Mouse (Mus musculus): ENCODE measurements around the gene Zfp239.

Gene Zfp239

DNA sequence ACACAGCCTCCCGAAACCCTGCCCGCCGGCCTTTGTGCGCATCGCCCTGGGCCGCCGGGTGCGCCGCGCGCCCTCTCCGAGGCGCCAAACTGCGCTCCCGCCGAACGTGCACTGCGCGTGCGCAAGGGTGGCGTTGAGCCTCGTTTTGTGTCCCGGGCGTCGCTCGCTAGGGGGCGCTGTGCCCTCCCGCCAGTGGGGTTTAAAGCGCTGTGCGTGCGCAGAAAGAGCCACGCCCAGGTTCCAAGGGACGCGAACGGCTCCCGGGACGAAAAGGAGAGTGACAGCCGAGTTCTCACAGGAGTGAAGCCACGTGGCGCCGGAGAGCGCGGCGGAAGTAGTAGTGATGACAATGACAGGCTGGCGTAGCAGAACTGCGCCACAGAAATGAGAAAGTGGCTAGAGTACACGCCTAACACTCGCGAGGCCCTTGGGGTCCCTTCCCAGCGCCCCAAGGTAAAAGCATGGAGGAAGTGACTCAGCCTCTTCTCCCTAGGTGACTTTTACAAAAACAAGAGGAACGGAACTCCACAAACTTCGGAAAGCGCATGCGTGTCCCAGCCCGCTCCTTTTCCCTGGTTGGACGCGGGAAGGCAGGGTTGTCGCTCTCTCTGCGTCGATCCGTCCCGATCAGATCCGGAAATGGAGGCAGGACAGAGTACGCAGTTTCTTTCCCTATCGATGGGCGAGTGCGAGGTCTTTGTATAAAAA, 17.7 kb downstream of the Zfp239 start:
- DNase-seq (ENCODE audit: low spot score): peak; percentile 99

DNA sequence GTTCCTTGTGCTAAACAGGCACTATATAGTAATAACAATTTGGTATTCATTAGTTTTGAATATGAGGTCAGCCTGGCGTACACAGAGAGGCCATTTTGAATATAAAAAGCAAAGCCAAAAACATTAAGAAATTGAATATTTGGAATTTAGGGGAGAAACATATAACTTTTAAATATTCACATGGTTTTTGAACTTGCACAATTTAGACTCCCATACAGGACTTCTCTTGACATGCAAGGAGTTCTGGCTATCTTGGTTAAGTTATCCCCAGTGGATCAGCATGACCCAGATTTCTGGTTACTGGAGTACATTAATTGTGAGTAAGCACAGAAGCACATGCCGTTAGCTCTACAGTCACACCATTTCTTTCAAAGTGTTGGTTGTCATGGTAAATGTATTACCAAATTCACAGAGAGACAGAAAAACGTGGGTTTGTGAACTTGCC, 18.5 kb downstream of the Zfp239 start:
- no peak for DNase-seq (ENCODE audit: low spot score)

DNA sequence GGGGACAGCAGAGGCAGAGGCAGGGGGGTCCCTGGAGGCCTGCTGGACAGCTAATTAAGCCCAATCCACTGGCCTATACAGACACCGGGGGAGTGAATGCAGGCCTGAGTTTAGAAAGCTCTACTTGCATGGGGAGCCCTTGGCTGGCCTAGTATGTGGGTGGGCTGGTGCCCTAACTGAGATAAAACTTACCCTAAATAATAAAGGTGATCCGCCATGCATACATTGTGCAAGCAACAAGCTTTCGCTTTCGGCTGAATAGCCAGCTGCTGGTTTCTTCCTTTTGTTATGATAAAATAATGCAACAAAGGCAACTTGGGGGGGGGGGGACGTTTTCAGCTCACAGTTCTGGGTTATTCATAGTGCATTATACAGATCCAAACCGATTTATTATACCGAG, 19.3 kb downstream of the Zfp239 start:
- no peak for DNase-seq (ENCODE audit: low spot score)

DNA sequence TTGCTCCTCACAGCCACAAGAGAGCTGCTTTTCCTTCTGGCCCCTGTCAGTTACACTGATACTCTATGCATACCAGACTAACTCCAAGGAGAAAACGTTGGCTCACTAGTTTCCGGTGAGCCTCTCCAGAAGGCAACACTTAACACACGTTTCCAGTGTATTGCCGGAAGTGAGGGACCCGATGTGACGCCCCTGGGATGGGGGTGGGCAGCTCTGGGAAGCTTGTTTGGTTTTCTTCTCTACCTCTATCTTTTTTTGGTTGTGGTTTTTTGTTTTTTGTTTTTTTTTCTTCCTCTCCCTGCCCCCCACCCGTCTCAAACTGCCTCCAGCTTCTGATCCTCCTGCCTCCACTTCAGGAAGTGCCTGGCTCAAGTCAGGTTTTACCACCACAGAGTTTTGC, 20.1 kb downstream of the Zfp239 start:
- no peak for DNase-seq (ENCODE audit: low spot score)

DNA sequence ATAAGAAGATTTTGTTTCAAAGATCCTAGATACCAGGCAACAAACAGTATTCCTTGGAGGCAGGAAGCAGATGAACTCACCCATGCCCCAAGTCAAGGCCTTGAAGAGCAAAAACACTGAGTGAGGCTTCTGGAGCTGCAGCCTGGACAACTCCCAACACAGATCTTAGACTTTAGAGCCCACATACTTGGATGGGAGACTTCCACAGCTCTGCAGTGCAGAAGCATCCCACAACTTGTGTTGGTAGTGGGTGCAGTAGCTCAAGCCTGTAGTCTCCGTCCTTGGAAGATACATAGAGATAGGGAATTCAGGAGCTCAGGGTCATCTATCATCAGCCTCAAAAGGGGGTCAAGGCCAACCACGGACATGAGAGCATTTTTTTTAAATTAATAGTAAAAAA, 24.0 kb downstream of the Zfp239 start:
- DNase-seq (ENCODE audit: low spot score): no peak

DNA sequence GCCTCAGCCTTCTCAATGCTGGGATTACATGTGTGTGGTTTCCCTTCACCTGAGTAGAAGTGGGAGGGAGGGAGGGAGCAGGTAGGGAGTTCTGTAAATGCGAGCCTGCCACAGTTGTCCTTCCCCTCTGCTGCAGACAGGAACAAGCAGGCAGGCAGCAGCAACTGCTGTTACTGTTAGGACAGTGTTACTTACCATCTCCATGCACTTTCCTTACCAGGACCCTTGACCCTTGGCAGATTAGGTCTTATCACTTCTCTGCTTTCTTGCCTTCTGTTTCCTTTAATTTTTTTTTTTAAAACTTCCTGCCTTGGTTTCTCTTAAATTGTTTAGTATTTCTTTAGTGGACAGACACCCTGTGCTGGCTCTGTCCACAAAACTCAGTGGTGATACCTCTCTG, 26.1 kb downstream of the Zfp239 start:
- no peak for DNase-seq (ENCODE audit: low spot score)

DNA sequence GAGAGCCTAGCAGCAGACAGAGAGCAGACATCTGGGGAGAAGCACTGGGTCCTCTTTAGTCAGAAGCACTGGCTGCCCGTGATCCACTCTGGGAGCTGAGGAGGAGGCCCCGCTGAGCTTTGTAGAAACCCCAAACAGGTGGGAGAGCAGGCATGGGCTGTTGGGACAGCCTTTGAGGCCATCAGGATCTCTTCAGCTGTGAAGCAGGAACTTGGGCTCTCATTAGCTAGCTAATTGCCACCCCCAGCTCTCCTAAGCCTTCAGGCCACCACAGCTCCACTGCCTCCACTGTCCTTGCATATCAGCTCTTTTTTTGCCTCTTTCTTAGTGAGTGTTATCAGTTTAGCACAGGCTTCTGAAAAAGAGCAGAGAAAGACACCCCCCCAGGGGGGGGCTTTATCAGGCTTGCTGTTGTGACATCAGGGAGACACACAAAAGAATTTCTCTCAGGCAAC, 26.8 kb downstream of the Zfp239 start:
- no peak for DNase-seq (ENCODE audit: low spot score)

DNA sequence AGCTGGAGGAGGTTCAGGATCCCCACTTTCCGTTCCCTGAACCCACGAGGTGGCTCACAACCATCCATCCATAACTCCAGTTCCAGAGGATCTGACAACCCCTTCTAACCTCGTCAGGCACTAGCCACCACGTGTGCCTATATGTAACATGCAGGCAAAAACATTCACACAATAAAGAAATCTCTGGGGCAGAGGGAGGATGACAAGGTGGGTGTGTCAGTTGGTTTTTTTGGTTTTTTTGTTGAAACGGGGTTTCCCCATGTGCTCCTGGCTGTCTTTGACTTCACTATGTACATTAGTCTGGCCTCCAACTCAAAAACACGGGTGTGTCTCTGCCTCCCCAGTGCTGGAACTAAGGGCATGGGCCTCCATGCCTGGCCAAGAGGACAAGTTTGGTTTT, 28.4 kb downstream of the Zfp239 start:
- DNase-seq (ENCODE audit: low spot score): no peak

DNA sequence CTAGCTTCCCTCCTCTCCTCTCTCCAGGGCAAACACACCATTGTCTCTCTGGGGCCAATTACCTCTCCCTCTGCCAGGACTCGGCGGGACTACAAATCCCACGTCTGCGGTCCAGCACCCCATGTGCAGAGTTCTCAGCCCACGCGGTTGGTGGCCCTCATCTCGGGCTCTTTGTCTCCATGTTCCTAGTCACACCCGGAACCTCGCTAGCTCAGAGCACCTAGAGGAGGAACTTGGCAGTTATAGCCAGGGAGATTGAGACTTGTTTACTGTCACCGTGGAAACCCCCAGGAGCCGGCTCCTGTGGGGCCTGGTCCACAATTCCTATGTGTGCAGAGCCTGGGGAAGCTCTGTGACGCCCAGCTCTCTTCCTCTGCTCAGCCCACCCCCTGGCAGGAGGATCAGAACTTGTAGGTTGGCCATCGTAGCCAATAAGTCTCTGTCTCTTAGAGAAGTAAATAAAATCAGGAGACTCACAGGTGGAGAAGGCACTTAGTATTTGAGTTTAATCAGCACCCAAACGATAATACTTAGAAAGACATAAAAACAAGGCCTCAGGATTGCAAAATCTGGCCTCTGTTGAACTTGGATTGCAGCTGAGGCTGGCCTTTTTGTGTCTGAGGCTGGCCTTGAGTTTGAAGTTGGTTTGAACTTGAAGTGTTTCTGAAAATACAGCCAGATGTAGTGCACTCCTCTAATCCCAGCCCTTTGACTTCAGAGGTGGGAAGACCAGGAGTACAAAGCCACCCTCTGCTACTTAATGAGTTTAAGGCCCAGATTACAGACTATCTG, 29.7 kb downstream of the Zfp239 start:
- no peak for DNase-seq (ENCODE audit: low spot score)

DNA sequence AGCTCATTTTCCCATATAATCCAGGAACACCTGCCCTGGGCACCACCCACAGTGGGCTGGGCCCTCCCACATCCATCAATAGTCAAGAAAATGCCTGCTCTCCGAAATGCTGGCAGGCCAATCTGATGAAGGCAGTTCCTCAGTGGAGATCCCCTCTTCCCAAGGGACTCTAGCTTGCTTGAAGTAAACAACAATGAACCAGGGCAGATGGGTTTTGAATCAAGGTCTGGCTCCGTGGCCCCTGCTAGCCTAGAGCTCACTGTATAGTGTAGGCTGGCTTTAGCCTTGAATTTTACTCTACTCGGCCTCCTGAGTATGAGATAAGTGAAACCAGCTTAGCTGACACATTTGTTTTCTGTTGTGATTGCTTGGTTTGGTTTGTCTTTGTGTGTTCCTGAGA, 30.5 kb downstream of the Zfp239 start:
- DNase-seq (ENCODE audit: low spot score): no peak

DNA sequence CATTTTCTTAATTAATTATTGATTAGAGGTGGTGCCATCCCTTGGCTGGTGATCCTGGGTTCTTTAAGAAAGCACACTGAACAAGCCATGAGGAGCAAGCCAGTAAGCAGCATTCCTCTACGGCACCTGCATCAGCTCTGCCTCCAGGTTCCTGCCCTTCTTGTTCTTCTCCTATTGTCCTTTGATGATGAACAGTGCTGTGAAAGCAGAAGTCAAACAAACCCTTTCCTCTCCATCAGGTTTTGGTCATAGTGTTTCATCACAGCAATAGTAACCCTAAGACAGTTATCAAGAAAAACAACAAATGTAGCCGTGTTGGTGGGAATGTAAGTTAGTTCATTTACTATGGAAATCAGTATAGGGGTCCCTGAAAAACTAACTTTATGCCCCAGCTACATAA, 31.5 kb downstream of the Zfp239 start:
- no peak for DNase-seq (ENCODE audit: low spot score)

DNA sequence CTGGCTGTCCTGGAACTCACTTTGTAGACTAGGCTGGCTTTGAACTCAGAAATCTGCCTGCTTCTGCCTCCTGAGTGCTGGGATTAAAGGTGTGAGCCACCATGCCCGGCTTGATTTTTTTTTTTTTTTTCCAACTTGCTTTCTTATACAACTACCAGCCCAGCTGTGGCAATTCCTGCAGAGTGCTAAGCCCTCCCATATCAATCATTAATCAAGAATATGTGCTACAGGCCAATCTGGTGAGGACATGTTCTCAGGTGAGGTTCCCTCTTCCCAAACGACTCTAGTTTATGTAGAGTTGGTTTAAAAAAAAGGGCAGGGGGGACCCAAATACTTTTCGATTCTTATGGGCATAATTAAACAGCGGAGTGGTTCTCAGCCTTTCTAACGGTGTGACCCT, 35.9 kb downstream of the Zfp239 start:
- DNase-seq (ENCODE audit: low spot score): no peak

DNA sequence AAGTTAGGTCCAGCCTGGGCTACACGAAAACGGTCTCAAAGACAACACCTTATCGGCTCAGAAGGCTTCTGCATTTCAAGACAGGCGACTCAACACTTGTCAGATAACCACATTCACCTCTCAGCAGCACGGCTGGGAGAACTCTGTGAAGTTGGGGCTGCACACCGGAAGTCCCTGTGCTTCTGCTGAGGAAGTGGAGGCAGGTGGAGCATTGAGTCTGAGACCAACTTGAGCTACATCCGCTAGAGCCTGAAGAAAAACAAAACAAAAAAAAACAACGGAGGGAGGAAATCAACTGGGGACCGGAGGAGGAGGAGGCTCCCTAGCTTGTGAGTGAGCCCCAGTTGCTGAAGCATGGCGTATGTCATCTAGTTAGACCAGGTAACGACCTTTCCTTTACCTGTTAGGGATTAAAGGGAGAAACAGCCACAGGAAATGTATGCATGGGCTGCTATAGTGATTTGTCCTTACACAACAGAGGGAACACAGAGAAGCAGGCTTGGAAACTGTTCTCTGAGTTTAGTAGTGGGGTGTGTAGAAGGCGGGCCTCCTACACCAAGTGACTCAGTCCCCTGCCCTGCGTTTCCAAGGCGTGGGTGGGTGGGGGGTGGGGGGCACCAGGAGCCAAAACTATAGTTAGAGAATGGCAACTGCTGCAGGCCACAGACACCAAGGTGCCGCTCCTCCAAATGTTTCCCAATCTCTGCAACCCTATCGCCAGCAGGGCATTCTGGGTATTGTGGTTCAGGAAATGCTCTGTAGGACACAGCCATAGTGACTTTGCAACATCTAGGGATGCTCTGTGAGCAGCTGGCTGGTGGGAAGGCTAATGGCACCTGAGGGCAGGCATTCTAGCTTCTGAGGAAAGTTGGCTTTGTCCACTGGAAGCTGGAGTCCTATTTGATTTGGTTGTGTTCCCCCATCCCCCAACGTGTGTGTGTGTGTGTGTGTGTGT, 38.5 kb downstream of the Zfp239 start, which contains the start of gene Hnrnpf:
TSS of gene Hnrnpf (plus strand) at position 199 of the 955 bp plus-strand sequence.
- DNase-seq (ENCODE audit: low spot score): no peak

DNA sequence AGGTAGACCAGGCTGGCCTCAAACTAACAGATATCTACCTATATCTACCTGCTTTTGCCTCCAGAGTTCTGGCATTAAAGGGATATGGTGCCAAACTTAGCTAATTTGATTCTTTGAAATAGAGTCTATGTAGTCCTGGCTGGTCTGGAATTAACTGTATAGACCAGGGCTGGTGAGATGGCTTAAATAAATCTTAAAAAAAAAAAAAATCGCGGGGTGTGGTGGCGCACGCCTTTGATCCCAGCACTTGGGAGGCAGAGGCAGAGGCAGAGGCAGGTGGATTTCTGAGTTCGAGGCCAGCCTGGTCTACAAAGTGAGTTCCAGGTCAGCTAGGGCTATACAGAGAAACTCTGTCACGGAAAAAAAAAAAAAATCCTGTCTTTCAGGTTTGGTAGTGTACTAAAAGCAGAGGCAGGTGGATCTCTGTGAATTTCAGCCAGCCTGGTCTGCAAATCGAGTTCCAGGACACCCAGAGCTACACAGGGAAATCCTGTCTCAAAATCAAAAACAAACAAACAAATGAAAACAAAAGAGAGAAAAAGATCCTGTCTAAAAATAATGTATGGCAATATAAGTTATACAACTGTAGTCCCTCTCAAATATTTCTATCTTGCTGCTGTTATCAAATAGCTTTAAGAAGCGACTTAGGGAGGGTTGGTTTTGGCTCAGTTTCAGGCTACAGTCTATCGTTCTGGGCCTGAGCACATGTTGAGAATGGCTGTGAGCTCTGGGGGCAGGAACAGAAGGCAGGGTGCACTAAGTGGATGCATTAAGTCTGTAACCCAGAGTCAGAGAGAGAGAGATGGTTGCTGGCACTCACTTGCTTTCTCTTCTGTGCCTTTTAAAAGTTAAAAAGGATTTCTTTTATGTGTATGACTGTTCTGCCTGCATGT, 39.9 kb downstream of the Zfp239 start:
- DNase-seq (ENCODE audit: low spot score): no peak

DNA sequence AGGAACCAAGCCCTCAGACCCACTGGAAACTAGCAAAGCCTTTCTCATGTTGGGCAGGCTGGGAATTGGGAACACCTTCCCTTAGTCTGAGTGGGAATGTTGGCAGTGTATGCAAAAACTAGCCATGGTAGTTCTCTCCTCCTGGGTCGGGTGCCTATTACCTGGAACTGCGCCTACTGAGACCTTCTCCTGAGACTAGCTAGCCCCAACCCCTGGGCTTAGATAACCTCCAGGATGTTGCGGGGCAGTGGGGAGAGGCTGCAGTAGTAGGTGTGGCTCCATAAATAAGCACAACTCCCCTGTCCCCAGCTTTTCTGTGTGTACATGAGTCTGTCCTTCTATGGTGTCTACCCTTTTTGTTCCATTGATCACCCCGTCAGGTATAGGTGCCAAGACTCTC, 40.7 kb downstream of the Zfp239 start:
- DNase-seq (ENCODE audit: low spot score): no peak

DNA sequence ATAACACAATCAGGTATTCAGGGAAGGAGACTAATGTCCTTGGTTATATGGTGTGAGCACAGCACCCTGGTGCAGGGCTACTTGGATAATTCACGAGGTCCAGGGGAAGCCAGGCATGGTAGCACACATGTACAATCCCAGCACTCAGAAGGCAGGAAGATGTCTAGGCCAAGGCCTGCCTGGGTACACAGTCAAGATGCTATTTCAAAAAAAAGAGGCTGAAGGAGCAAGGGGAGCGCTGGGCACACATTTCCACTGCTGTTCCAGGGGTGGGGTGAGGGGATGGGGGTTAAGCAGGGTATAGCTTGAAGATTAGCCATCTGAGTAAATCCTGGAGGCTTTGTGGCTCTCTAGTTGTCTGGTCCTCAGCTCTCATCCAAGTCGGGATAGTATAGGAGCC, 41.9 kb downstream of the Zfp239 start:
- DNase-seq (ENCODE audit: low spot score): no peak

DNA sequence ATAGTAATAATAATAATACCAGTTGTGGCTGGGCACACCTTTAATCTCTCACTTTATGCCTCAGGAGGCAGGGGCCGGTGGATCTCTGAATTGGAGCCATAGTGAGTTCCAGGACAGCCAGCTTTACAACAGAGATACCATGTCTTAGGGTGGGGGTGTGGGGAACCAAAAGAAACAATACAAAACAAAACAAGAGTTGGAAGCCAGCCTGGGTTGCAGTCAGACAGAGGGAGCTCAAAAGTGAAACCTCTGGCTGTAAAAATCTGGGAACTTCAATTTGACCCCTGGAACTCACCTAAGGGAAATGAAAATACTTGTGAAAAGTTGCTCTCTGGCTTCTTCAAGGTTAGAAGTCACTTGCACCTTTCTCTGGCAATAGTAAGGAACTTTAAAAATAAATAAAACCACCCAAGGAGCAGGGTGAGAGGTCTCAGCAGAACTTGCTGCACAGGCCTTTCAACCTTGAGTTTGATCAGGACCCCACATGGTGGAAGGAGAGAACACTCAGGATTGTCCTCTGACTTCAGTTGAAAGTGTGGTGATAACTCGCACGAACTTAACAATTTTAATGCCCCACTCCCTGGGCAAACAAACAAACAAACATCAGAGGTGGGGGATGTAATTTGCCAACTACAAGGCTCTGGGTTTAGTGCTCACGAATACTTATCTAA, 43.5 kb downstream of the Zfp239 start:
- peak; percentile 22 for DNase-seq (ENCODE audit: low spot score)

DNA sequence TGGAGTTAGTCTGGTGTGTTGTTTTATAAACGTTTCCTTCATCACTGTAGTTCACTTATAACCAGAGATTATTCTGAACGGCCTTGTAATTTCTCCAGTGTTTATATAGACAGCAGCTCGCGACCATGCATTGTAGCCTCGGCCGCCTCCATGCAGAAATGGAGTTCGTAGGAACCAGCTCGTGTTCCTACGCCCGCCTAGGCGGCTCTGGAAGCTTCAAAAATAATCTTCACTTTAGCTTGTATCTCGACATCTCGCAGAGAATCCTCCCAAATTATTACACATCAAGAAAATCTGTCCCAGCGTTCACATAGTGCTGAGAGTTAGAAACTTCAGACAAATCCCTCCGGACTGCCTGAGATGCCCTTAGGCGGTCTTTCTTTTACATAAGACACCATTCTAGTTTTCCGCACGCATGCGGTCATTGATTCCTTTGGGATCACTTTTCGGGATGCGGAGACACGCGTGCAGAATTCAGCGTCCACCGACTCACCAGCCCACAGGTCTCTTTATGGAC, 44.2 kb downstream of the Zfp239 start:
- peak; percentile 36 for DNase-seq (ENCODE audit: low spot score)

DNA sequence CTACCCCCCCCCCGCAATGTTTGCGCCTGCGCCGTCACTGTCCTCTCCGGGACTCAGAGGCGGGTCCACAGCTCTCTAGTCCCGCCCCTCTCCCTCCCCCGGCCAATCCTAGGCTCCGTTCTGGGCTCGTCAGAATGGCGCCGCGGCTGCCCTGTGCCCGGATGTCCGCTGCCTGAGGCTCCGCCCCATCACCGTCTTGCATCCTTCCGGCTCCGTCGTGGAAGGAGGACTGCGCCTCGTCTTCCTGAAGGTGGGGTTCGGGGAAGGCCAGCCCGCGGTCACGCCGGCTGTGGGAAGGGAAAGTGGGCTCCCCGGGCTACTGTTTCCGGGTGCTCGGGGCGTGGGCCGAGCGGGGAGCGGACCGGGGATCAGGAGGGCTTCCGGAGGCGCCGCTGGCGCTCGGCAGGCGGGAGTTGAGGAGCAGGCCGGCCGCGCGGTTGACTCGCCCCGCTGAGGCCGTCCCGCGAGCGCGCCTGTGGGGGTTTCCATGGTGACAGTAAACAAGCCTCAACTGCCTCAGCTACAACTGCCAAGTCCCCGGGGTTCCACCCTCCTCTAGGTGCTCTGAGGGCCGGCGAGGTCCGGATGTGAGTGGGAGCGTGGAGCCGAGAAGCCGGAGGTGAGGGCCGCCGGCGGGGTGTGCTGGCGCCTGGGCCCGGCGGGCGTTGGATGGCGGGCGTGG, 44.8 kb downstream of the Zfp239 start:
- DNase-seq (ENCODE audit: low spot score): peak; percentile 98

All from urinary bladder, postnatal 14 days (tissue).